Mouse (Mus musculus): ENCODE results near the gene Olfr688. TPM values are rescaled to one million over a fixed set of nuclear protein-coding genes. Genes with fewer than 3 reads are reported as not detected.

Olfr688 gene
- polyA plus RNA-seq (2014; fragmentation: Nextera tagmentation; extraction: Ambion mirVana): not detected in 2 replicates

DNA sequence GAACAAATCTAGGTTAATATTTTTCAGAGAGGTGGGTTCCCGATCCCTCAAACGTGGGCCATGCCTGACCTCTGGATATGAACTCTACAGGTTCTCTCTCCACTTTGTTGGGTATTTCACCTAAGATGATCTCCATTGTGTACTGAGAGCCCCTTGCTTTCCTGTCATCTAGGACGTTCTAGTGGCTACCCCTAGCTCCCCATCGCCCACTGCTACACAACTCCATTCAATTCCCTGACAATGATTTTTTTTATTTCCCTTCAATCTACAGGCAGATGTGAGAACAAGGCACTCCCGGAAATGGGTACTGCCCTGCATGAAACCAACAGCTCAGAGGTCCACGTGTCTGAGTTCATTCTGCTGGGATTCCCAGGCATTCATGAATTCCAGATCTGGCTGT, at the start of gene Olfr688:
Gene Olfr688, plus strand, starts transcription at position 301 of the 400 bp plus-strand sequence.
- 80% methylated on average over 6 of the region's 6 CpGs for WGBS
- ATAC-seq (replicated peaks; ENCODE audit: low FRiP score) (no peak), DNase-seq (ENCODE audit: low spot score) (no peak)
- Histone ChIP-seq H3K27ac (ENCODE audit: low read depth, low read length) (no peak within 1 kb of the TSS), H3K9me3 (ENCODE audit: control insufficient read depth, low read length) (no peaks in the 10 kb centered on the region), H3K4me3 (ENCODE audit: low read depth, low read length) (no peak within 1 kb of the TSS), H3K4me2 (ENCODE audit: low read depth, low read length, severe bottlenecking) (no peak within 1 kb of the TSS), H3K9ac (ENCODE audit: low read length) (no peak within 1 kb of the TSS), H3K4me1 (replicated peaks; ENCODE audit: control insufficient read depth, insufficient read depth, low read length) (no peaks in the 10 kb centered on the region), H3K36me3 (ENCODE audit: control insufficient read depth, insufficient read depth, low read length) (no peaks in the 10 kb centered on the region), H3K27me3 (ENCODE audit: control insufficient read depth, insufficient read depth, low read length) (no peaks in the 10 kb centered on the region)

DNA sequence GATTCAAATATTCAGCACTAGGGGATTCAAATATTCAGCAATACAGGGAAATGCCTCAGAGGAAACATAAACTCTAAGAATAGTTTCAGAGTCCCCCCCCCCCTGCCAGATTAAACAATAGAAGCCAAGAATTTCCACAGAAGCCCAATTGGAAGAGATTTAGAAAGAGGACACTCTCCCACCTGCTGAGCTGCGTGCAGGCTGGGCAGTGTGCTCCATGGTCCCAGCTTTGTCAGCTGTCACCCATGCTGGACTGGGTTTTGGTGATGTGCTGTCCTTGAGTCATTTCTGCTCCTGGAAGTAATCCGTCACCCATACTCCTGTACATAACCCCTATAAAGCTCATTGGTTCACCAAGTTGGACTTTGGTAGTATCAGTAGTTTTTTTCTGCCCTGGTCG, 40.2 kb upstream of the Olfr688 start:
- no peak for ATAC-seq (replicated peaks; ENCODE audit: low FRiP score)
- Histone ChIP-seq H3K27me3 (ENCODE audit: control insufficient read depth, insufficient read depth, low read length) (no peaks in the 10 kb centered on the region), H3K4me2 (ENCODE audit: low read depth, low read length, severe bottlenecking) (no peak overlapping the region), H3K4me1 (replicated peaks; ENCODE audit: control insufficient read depth, insufficient read depth, low read length) (no peaks in the 10 kb centered on the region), H3K27ac (ENCODE audit: low read depth, low read length) (no peak overlapping the region), H3K9ac (ENCODE audit: low read length) (no peak overlapping the region), H3K4me3 (ENCODE audit: low read depth, low read length) (no peak overlapping the region), H3K36me3 (ENCODE audit: control insufficient read depth, insufficient read depth, low read length) (no peaks in the 10 kb centered on the region), H3K9me3 (ENCODE audit: control insufficient read depth, low read length) (no peaks in the 10 kb centered on the region)
- 86% methylated on average over 3 of the region's 3 CpGs for WGBS
- no peak for DNase-seq (ENCODE audit: low spot score)

DNA sequence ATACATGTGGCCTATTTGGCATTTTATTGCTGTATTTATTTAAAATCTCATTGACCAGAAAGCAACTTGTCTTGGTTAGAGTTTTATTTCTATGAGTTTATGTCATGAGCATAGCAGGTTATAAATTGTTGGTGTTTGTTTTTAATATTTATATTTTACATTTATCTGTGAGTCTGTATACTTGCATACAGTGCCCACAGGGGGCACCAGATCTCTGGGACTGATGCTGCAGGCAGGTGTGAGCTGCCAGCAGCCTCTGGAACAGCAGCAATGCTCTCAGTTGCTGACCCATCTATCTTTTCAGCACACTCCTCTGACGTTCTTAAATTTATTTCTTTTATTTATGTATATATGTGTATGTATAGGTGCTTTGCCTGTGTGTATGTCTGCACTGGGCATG, 39.7 kb upstream of the Olfr688 start:
- Histone ChIP-seq H3K4me1 (replicated peaks; ENCODE audit: control insufficient read depth, insufficient read depth, low read length) (no peaks in the 10 kb centered on the region), H3K4me2 (ENCODE audit: low read depth, low read length, severe bottlenecking) (no peak overlapping the region), H3K9me3 (ENCODE audit: control insufficient read depth, low read length) (no peaks in the 10 kb centered on the region), H3K27ac (ENCODE audit: low read depth, low read length) (no peak overlapping the region), H3K27me3 (ENCODE audit: control insufficient read depth, insufficient read depth, low read length) (no peaks in the 10 kb centered on the region), H3K36me3 (ENCODE audit: control insufficient read depth, insufficient read depth, low read length) (no peaks in the 10 kb centered on the region), H3K9ac (ENCODE audit: low read length) (no peak overlapping the region), H3K4me3 (ENCODE audit: low read depth, low read length) (no peak overlapping the region)
- no peak for DNase-seq (ENCODE audit: low spot score)
- WGBS: 69% methylated on average over 1 of the region's 1 CpGs
- ATAC-seq (replicated peaks; ENCODE audit: low FRiP score): no peak

DNA sequence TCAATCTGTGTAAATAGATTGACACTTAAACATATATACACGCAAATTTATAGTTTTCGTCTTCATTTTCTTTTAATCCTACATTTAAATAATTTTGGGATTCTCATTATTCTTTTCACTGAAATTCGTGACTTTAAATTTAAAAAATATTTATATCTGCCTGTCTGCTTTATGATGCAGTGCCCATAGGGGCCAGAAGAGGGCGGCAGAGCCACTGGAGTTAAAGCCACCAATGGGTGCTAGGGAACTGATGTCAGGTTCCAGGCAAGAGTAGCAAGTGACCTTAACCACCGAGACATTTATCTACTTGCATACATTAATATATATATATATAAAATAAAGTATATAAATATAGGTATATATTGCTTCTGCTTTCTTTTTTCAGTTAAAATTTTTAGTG, 31.2 kb upstream of the Olfr688 start:
- Histone ChIP-seq H3K4me3 (ENCODE audit: low read depth, low read length) (no peak overlapping the region), H3K4me2 (ENCODE audit: low read depth, low read length, severe bottlenecking) (no peak overlapping the region), H3K4me1 (replicated peaks; ENCODE audit: control insufficient read depth, insufficient read depth, low read length) (no peaks in the 10 kb centered on the region), H3K36me3 (ENCODE audit: control insufficient read depth, insufficient read depth, low read length) (no peaks in the 10 kb centered on the region), H3K9ac (ENCODE audit: low read length) (no peak overlapping the region), H3K27ac (ENCODE audit: low read depth, low read length) (no peak overlapping the region), H3K9me3 (ENCODE audit: control insufficient read depth, low read length) (no peaks in the 10 kb centered on the region), H3K27me3 (ENCODE audit: control insufficient read depth, insufficient read depth, low read length) (no peaks in the 10 kb centered on the region)
- WGBS: 63% methylated on average over 5 of the region's 5 CpGs
- DNase-seq (ENCODE audit: low spot score) (peak; percentile 53), ATAC-seq (replicated peaks; ENCODE audit: low FRiP score) (no peak)

DNA sequence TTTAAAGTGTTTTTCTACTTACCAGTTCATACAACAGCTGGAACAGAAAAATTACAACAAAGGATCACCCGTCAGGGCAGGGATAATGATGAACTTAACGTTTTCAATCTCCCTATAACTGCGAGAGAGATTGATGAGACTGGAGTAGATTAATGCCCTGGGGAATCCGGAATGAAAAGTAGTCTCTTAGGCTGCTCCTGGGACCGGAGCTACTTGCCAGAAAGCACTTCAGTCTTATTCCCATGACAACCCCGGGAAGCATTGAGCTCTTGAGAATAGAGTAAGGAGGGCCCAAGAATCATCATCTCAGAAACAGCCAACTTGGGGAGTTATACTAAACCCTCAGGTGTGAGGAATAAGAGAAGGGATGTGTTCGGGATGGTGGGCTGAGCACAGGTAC, 15.5 kb upstream of the Olfr688 start:
- Histone ChIP-seq H3K4me2 (ENCODE audit: low read depth, low read length, severe bottlenecking) (no peak overlapping the region), H3K4me1 (replicated peaks; ENCODE audit: control insufficient read depth, insufficient read depth, low read length) (no peaks in the 10 kb centered on the region), H3K27me3 (ENCODE audit: control insufficient read depth, insufficient read depth, low read length) (no peaks in the 10 kb centered on the region), H3K4me3 (ENCODE audit: low read depth, low read length) (no peak overlapping the region), H3K9me3 (ENCODE audit: control insufficient read depth, low read length) (no peaks in the 10 kb centered on the region), H3K36me3 (ENCODE audit: control insufficient read depth, insufficient read depth, low read length) (no peaks in the 10 kb centered on the region), H3K9ac (ENCODE audit: low read length) (no peak overlapping the region), H3K27ac (ENCODE audit: low read depth, low read length) (no peak overlapping the region)
- no peak for ATAC-seq (replicated peaks; ENCODE audit: low FRiP score)
- DNase-seq (ENCODE audit: low spot score): no peak
- WGBS: 70% methylated on average over 7 of the region's 7 CpGs

DNA sequence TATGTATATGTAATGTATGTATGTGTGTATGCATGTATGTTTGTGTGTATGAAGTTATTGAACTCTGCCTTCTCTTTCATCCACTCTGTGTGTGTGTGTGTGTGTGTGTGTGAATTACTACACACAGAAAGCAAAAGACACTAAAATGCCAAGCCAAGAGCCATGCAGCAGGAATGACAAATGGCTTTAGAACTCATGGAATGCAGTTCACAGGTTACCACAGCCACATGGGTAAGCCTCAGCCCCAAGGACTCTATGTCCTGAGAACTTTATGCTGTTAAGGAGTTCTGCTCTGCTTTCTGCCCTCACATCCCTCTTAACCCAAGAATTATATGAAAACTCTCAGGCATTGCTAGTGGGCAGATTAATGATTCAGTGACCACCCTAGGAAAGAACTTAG, 2.2 kb downstream of the Olfr688 start:
- H3K27ac ChIP-seq (ENCODE audit: low read depth, low read length): no peak overlapping the region
- H3K4me1 ChIP-seq (replicated peaks; ENCODE audit: control insufficient read depth, insufficient read depth, low read length): no peaks in the 10 kb centered on the region
- H3K4me3 ChIP-seq (ENCODE audit: low read depth, low read length): no peak overlapping the region
- H3K27me3 ChIP-seq (ENCODE audit: control insufficient read depth, insufficient read depth, low read length): no peaks in the 10 kb centered on the region
- no peaks in the 10 kb centered on the region for H3K9me3 ChIP-seq (ENCODE audit: control insufficient read depth, low read length)
- no peak for DNase-seq (ENCODE audit: low spot score)
- H3K4me2 ChIP-seq (ENCODE audit: low read depth, low read length, severe bottlenecking): no peak overlapping the region
- ATAC-seq (replicated peaks; ENCODE audit: low FRiP score): no peak
- H3K36me3 ChIP-seq (ENCODE audit: control insufficient read depth, insufficient read depth, low read length): no peaks in the 10 kb centered on the region
- no peak overlapping the region for H3K9ac ChIP-seq (ENCODE audit: low read length)

DNA sequence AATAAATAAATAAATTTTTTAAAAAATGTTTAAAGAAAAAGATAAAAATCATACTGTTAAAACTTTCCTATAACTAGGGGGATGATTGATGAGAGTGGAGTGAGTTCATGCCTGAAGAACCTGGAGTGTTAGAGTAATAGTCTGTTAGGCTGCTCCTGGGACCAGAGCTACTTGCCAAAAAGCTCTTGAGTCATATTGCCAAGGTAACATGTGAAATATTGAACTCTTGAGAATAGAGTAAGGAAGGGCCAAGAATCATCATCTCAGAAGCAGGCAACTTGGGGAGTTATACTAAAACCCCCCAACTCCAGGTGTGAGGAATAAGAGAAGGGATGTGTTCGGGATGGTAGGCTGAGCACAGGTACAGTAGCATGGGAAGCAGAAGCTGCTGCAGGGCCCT, 23.0 kb downstream of the Olfr688 start, which contains the start of gene Olfr689:
Gene Olfr689, plus strand, starts transcription at position 301 of the 400 bp plus-strand sequence.
- H3K27me3 ChIP-seq (ENCODE audit: control insufficient read depth, insufficient read depth, low read length): no peaks in the 10 kb centered on the region
- no peaks in the 10 kb centered on the region for H3K4me1 ChIP-seq (replicated peaks; ENCODE audit: control insufficient read depth, insufficient read depth, low read length)
- H3K4me3 ChIP-seq (ENCODE audit: low read depth, low read length): no peak within 1 kb of the TSS
- H3K9me3 ChIP-seq (ENCODE audit: control insufficient read depth, low read length): no peaks in the 10 kb centered on the region
- H3K27ac ChIP-seq (ENCODE audit: low read depth, low read length): no peak within 1 kb of the TSS
- H3K36me3 ChIP-seq (ENCODE audit: control insufficient read depth, insufficient read depth, low read length): no peaks in the 10 kb centered on the region
- no peak within 1 kb of the TSS for H3K4me2 ChIP-seq (ENCODE audit: low read depth, low read length, severe bottlenecking)
- DNase-seq (ENCODE audit: low spot score) (no peak), ATAC-seq (replicated peaks; ENCODE audit: low FRiP score) (no peak)
- H3K9ac ChIP-seq (ENCODE audit: low read length): no peak within 1 kb of the TSS
- WGBS: 92% methylated on average over 1 of the region's 1 CpGs

DNA sequence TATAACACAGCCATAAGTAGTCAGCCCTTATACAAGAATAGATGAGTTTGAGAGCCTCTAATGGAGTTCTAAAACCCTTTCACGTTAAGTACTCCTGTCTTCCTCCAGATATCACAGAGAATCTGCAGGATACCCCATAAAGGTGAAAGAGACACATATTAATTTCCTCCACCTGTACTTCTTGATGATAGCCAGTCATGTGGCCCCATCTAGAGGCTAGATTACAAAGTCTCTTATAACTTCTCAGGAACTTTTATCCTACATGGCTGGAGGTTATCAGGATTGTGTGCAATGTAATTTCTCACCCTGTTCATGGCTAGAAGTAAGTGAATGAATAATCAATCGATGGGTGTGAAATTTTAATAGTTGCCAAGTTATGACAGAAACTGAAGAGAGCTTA, 37.4 kb downstream of the Olfr688 start:
- no peaks in the 10 kb centered on the region for H3K4me1 ChIP-seq (replicated peaks; ENCODE audit: control insufficient read depth, insufficient read depth, low read length)
- no peak overlapping the region for H3K9ac ChIP-seq (ENCODE audit: low read length)
- no peak overlapping the region for H3K27ac ChIP-seq (ENCODE audit: low read depth, low read length)
- 79% methylated on average over 2 of the region's 2 CpGs for WGBS
- H3K27me3 ChIP-seq (ENCODE audit: control insufficient read depth, insufficient read depth, low read length): no peaks in the 10 kb centered on the region
- DNase-seq (ENCODE audit: low spot score): no peak
- no peak overlapping the region for H3K4me3 ChIP-seq (ENCODE audit: low read depth, low read length)
- H3K36me3 ChIP-seq (ENCODE audit: control insufficient read depth, insufficient read depth, low read length): no peaks in the 10 kb centered on the region
- no peak for ATAC-seq (replicated peaks; ENCODE audit: low FRiP score)
- H3K9me3 ChIP-seq (ENCODE audit: control insufficient read depth, low read length): no peaks in the 10 kb centered on the region
- no peak overlapping the region for H3K4me2 ChIP-seq (ENCODE audit: low read depth, low read length, severe bottlenecking)

DNA sequence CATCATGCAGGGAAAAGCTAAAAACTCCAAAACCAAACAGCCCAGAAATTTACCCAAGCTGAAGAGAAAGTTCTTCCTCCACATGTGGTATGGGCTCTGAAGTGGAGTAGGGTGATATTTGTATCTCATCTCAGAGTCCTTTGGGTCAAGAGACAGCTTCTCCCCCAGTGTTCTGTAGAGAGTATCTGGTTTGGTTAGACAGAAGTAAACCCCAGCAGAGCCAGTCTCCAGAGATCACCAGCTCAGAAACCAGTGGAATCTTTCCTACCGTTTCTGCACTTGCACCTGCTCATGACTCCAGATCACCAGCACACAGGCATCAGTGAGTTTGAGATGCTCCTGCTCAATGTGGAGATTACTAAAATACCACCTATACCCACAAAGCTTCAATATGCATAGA, 46.1 kb downstream of the Olfr688 start, which contains the start of gene Olfr690:
Gene Olfr690, minus strand, starts transcription at position 101 of the 400 bp plus-strand sequence.
- Histone ChIP-seq H3K4me3 (ENCODE audit: low read depth, low read length) (no peak within 1 kb of the TSS), H3K36me3 (ENCODE audit: control insufficient read depth, insufficient read depth, low read length) (no peaks in the 10 kb centered on the region), H3K4me2 (ENCODE audit: low read depth, low read length, severe bottlenecking) (no peak within 1 kb of the TSS), H3K27ac (ENCODE audit: low read depth, low read length) (no peak within 1 kb of the TSS), H3K9me3 (ENCODE audit: control insufficient read depth, low read length) (no peaks in the 10 kb centered on the region), H3K4me1 (replicated peaks; ENCODE audit: control insufficient read depth, insufficient read depth, low read length) (no peaks in the 10 kb centered on the region), H3K9ac (ENCODE audit: low read length) (no peak within 1 kb of the TSS), H3K27me3 (ENCODE audit: control insufficient read depth, insufficient read depth, low read length) (no peaks in the 10 kb centered on the region)
- 94% methylated on average over 1 of the region's 1 CpGs for WGBS
- DNase-seq (ENCODE audit: low spot score): no peak
- no peak for ATAC-seq (replicated peaks; ENCODE audit: low FRiP score)

Data from forebrain, embryonic 11.5 days (tissue).